Mouse (Mus musculus): ENCODE measurements around the gene Chka.

- TF ChIP-seq CTCF (IDR thresholded peaks at IDR 0.05; ENCODE audit: control insufficient read depth, insufficient read depth, insufficient read length) = no peak
- no peak for TF ChIP-seq CEBPB (IDR thresholded peaks at IDR 0.05; ENCODE audit: low read depth)
Observed at GRCm38 (mm10) chr19:3897557-3897956, 46.0 kb downstream of the Chka start.

All from C2C12 (cell line).